ENCODE assay signal across 10 mouse cellular contexts in genomic region chr6:92812702-92813370, GRCm38 (mm10). TPM values are rescaled to one million over a fixed set of nuclear protein-coding genes. Genes with fewer than 3 reads are reported as not detected.
A peak's percentile ranks its signal among the peaks of the same experiment; 100 is the strongest.
DNase-seq lines count a peak whose midpoint lies in the region; ATAC-seq lines count a peak whose summit lies in the region.
"Had no signal": no experiment of that assay in that cellular context is flagged by ENCODE, and none has a peak within 500 bp of the region (broad histone marks: within the 10 kb centered on the region; RNA-seq: fewer than 3 reads in every experiment).

No protein-coding gene starts in this region.

- H3K9me3 ChIP-seq in forebrain, embryonic 14.5 days (replicated peaks; ENCODE audit: control insufficient read depth, low read length) = no peaks in the 10 kb centered on the region
- H3K9me3 ChIP-seq in forebrain, embryonic 10.5 days = no peaks in the 10 kb centered on the region
- H3K9me3 ChIP-seq in heart, embryonic 10.5 days = no peaks in the 10 kb centered on the region
- H3K9me3 ChIP-seq: heart, embryonic 13.5 days; limb, embryonic 15.5 days had no signal

- H3K27ac ChIP-seq in forebrain, embryonic 14.5 days (ENCODE audit: low read depth, low read length) = no peak overlapping the region
- no peak overlapping the region for H3K27ac ChIP-seq in forebrain, embryonic 10.5 days
- 0 out of 2 replicates have a peak overlapping the region, but pooled peaks have one; percentile 29 for H3K27ac ChIP-seq in heart, embryonic 10.5 days
- H3K27ac ChIP-seq: heart, embryonic 13.5 days; limb, embryonic 15.5 days had no signal

- no peak overlapping the region for H3K4me3 ChIP-seq in forebrain, embryonic 14.5 days (ENCODE audit: low read depth, low read length)
- H3K4me3 ChIP-seq in forebrain, embryonic 10.5 days = no peak overlapping the region
- no peak overlapping the region for H3K4me3 ChIP-seq in heart, embryonic 10.5 days
- H3K4me3 ChIP-seq: heart, embryonic 13.5 days; limb, embryonic 15.5 days had no signal

- 53% methylated on average over 2 of the region's 2 CpGs for WGBS in forebrain, embryonic 14.5 days
- 76% methylated on average over 2 of the region's 2 CpGs for WGBS in forebrain, embryonic 10.5 days
- WGBS in heart, embryonic 10.5 days = 65% methylated on average over 2 of the region's 2 CpGs

- ATAC-seq in forebrain, embryonic 14.5 days = no peak

- DNase-seq in forebrain, embryonic 14.5 days (ENCODE audit: low spot score) = peak; percentile 22
- DNase-seq in forebrain, embryonic 10.5 days (ENCODE audit: extremely low spot score, low spot score) = no peak
- DNase-seq in left cerebral cortex, postnatal 4 days = peak; percentile 79
- no peak for DNase-seq in left cerebral cortex, adult 8-10 months (ENCODE audit: low spot score in 2 of 2)
- no peak for DNase-seq in heart, embryonic 10.5 days (ENCODE audit: low spot score)
- DNase-seq in layer of hippocampus, postnatal 36 days = peak; percentile 20 to 50
- no peak for DNase-seq in urinary bladder, adult 2 months (ENCODE audit: low spot score)
- no peak for DNase-seq in c-Kit-positive CD71-positive TER-119-positive erythroid progenitor cells, embryonic 14.5 days (ENCODE audit: low spot score)

- H3K4me2 ChIP-seq in forebrain, embryonic 14.5 days (ENCODE audit: low read length) = no peak overlapping the region
- H3K4me2 ChIP-seq: heart, embryonic 13.5 days; limb, embryonic 15.5 days had no signal

- no peaks in the 10 kb centered on the region for H3K36me3 ChIP-seq in forebrain, embryonic 14.5 days (ENCODE audit: control insufficient read depth, insufficient read depth, low read length)
- H3K36me3 ChIP-seq in forebrain, embryonic 10.5 days (replicated peaks) = peaks cover 7% of the 10 kb centered on the region; the same call in 1 of the 2 replicates
- peaks cover 31% of the 10 kb centered on the region for H3K36me3 ChIP-seq in heart, embryonic 10.5 days

- intact Hi-C loops in left cerebral cortex, postnatal 4 days (cut with DNase I) = no loop called here

- H3K4me1 ChIP-seq in forebrain, embryonic 14.5 days (ENCODE audit: control insufficient read depth, insufficient read depth, low read length) = peaks cover 11% of the 10 kb centered on the region
- peaks cover 36% of the 10 kb centered on the region for H3K4me1 ChIP-seq in forebrain, embryonic 10.5 days
- peaks cover 46% of the 10 kb centered on the region for H3K4me1 ChIP-seq in heart, embryonic 10.5 days
- H3K4me1 ChIP-seq: limb, embryonic 15.5 days had no signal

- no peak overlapping the region for H3K9ac ChIP-seq in forebrain, embryonic 14.5 days (ENCODE audit: low read length)
- H3K9ac ChIP-seq: heart, embryonic 13.5 days; limb, embryonic 15.5 days had no signal

- H3K27me3 ChIP-seq in forebrain, embryonic 14.5 days (replicated peaks; ENCODE audit: control insufficient read depth, insufficient read depth, low read length) = no peaks in the 10 kb centered on the region
- peaks cover 40% of the 10 kb centered on the region for H3K27me3 ChIP-seq in forebrain, embryonic 10.5 days (ENCODE audit: poor library complexity, severe bottlenecking)
- no peaks in the 10 kb centered on the region for H3K27me3 ChIP-seq in heart, embryonic 10.5 days (ENCODE audit: insufficient read depth, poor library complexity, severe bottlenecking)
- H3K27me3 ChIP-seq: heart, embryonic 13.5 days; limb, embryonic 15.5 days had no signal

RNA-seq across cellular contexts. Expression of gene A730049H05Rik, which starts 3.4 kb away (rescaled TPM):
- polyA plus RNA-seq in forebrain, embryonic 14.5 days (2014; fragmentation: Nextera tagmentation; extraction: Ambion mirVana) = 0.22 TPM in 1 of 2 replicates, not detected in the other
- polyA plus RNA-seq in forebrain, embryonic 10.5 days (2016; fragmentation: Nextera tagmentation; extraction: Ambion mirVana) = 0.99 and 2.3 TPM in 2 replicates
- under 1 TPM in 1 of 2 experiments, not detected in 1; 0.16 TPM for total RNA-seq in left cerebral cortex, postnatal 4 days (2021)
- not detected for total RNA-seq in left cerebral cortex, adult 8-10 months (2022)
- 0.99 and 1.7 TPM in 2 replicates for polyA plus RNA-seq in heart, embryonic 10.5 days (2016; fragmentation: Nextera tagmentation; extraction: Ambion mirVana)
- total RNA-seq in layer of hippocampus, postnatal 36 days (2021) = under 1 TPM; 0.15 to 0.23 TPM
- polyA plus RNA-seq in urinary bladder, adult 2 months (2012; rRNA removed) = not detected in 2 replicates

RNA-seq across cellular contexts. Expression of gene Gm15737, which starts 56.3 kb away (rescaled TPM):
- not detected in 2 replicates for polyA plus RNA-seq in forebrain, embryonic 14.5 days (2014; fragmentation: Nextera tagmentation; extraction: Ambion mirVana)
- polyA plus RNA-seq in forebrain, embryonic 10.5 days (2016; fragmentation: Nextera tagmentation; extraction: Ambion mirVana) = 0.04 TPM in 1 of 2 replicates, not detected in the other
- total RNA-seq in left cerebral cortex, postnatal 4 days (2021) = not detected
- total RNA-seq in left cerebral cortex, adult 8-10 months (2022) = under 1 TPM in 1 of 4 experiments, not detected in 3; 0.06 TPM
- polyA plus RNA-seq in heart, embryonic 10.5 days (2016; fragmentation: Nextera tagmentation; extraction: Ambion mirVana) = 0.10 and 0.17 TPM in 2 replicates
- not detected for total RNA-seq in layer of hippocampus, postnatal 36 days (2021)
- 0.36 and 0.47 TPM in 2 replicates for polyA plus RNA-seq in urinary bladder, adult 2 months (2012; rRNA removed)

Comparison
In these comparisons a context has a peak if more than half of its experiments do, and no peak if none do; other contexts are left out.
1. DNase-seq: peak in forebrain, embryonic 14.5 days (single experiment), left cerebral cortex, postnatal 4 days (single experiment) and layer of hippocampus, postnatal 36 days (2 of 2); none in forebrain, embryonic 10.5 days (single experiment), left cerebral cortex, adult 8-10 months (0 of 2), heart, embryonic 10.5 days (single experiment), urinary bladder, adult 2 months (single experiment) and c-Kit-positive CD71-positive TER-119-positive erythroid progenitor cells, embryonic 14.5 days (single experiment).